Mouse (Mus musculus): Measurements from ENCODE around the gene Gm21778.
"Not testable (repeated sequence)": the region's sequence is repeated elsewhere in the genome, so short reads cannot be mapped to it uniquely, and the experiment has no call there.

Gm21778 gene

GRCm38 (mm10) chrY:5942160-5942559, at the start of gene Gm21778:
Gm21778 (plus strand) TSS chrY:5942460.
- not testable (repeated sequence) for DNase-seq
